Mouse (Mus musculus) splenic B cell, adult 2 months (primary cell): ENCODE measurements around the gene Dennd1a.

Experiments
- DNase-seq: peaks from one replicate; pipeline ENCODE4 v3.0.0-alpha.2; 2011; ENCODE audit warnings: low read depth, low spot score
- H3K27me3 ChIP-seq: 2 replicates; pipeline ENCODE4 v1.6.1; 2012; ENCODE audit warnings: mild to moderate bottlenecking, low read length, moderate library complexity, mixed read lengths; ENCODE audit not compliant: control insufficient read depth, poor library complexity, insufficient read depth, severe bottlenecking
- H3K36me3 ChIP-seq: 2 replicates; pipeline ENCODE4 v1.6.1; 2012; ENCODE audit warnings: mild to moderate bottlenecking, low read length, moderate library complexity, mixed read lengths; ENCODE audit not compliant: control insufficient read depth, poor library complexity, insufficient read depth, severe bottlenecking

Gene Dennd1a

DNA sequence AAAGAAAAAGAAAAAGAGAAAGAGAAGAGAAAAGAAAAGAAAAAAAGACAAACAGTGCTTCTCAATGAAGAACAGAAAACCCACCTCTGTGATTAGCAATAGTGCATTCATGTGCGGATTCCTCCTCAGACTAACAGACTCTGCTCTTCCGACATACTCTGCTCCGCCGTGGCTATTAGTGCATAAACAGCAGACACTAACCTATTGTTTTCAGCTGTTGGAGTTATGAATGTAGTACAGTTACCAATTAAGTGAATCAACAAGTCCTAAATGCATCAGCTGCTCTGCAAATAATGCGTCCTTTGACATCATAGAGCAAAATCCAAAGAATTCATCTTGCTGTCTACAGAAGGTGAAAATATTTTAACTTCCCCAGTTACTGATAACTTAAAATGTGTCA lies 121.2 kb downstream of the Dennd1a start:
- Histone ChIP-seq H3K36me3 (no peaks in the 10 kb centered on the region), H3K27me3 (no peaks in the 10 kb centered on the region)
- no peak for DNase-seq

DNA sequence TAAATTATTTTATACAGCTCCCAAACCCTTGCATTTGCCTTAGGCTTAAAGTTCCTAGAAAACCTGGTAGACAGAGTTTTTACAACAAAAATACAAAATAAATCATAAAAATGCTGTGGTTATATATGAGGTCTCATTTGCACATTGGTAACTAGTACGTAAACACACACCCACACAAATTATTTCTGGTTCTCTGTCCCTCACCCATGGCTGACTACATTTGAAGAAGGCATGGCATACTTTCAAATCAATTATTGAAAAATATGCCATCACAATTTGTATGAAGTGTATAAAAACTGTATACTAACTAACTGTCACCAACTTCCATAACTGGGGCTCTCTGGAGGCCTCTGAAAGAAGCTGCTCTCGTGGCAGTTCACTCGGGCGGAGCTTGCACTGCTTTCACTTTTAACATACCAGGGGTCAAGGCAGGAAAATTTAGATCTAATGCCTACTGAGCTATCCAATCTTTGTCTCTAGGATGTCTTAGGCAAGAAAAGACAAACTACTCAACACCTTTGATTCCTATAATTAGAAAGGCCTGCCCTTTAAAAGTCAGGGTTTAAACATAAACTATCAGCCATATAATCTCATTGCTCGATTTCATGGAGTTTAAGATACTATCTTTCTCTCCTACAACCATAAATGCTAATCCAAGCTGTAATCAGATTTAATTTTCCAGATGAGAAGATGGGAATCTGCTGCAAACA lies 122.7 kb downstream of the Dennd1a start:
- Histone ChIP-seq H3K36me3 (no peaks in the 10 kb centered on the region), H3K27me3 (no peaks in the 10 kb centered on the region)
- peak; percentile 48 for DNase-seq

- no peak for DNase-seq
- H3K27me3 ChIP-seq = no peaks in the 10 kb centered on the region
- no peaks in the 10 kb centered on the region for H3K36me3 ChIP-seq
Measured at GRCm38 (mm10) chr2:38162486-38162885, 124.7 kb downstream of the Dennd1a start.

DNA sequence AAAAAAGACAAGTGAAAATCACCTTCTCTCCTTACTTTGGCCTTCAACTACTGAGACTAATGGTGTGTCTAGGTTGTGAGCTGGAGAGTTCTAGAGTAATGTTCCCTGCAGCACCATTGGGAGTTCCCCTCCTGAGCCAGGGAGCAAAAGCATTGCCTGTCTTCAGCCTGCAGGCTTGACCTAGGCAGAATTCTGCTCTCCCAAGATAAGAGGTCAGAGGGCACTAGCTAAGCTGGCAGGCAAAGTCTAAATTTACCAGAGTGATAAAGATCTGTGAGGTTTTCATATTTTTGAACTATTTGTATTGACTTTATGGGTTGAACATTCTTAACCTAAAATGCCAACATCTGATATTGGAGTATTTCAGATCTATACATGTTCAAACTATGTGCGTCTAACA lies 125.7 kb downstream of the Dennd1a start:
- no peaks in the 10 kb centered on the region for H3K27me3 ChIP-seq
- DNase-seq = no peak
- no peaks in the 10 kb centered on the region for H3K36me3 ChIP-seq

- DNase-seq = no peak
- Histone ChIP-seq H3K27me3 (no peaks in the 10 kb centered on the region), H3K36me3 (no peaks in the 10 kb centered on the region)
Measured at GRCm38 (mm10) chr2:38159736-38160135, 127.5 kb downstream of the Dennd1a start.

GRCm38 (mm10) chr2:38157002-38157401 lies 130.2 kb downstream of the Dennd1a start:
- Histone ChIP-seq H3K36me3 (no peaks in the 10 kb centered on the region), H3K27me3 (no peaks in the 10 kb centered on the region)
- no peak for DNase-seq

- no peak for DNase-seq
Measured at GRCm38 (mm10) chr2:38156001-38156400, 131.2 kb downstream of the Dennd1a start.

GRCm38 (mm10) chr2:38144831-38145230 lies 142.4 kb downstream of the Dennd1a start:
- Histone ChIP-seq H3K36me3 (no peaks in the 10 kb centered on the region), H3K27me3 (no peaks in the 10 kb centered on the region)
- DNase-seq = no peak

More at GRCm38 (mm10) chr2:38156001-38156400, 131.2 kb downstream of the Dennd1a start:
- Histone ChIP-seq H3K27me3 (no peaks in the 10 kb centered on the region), H3K36me3 (no peaks in the 10 kb centered on the region)

- no peak for DNase-seq
Measured at GRCm38 (mm10) chr2:38144067-38144779, 143.0 kb downstream of the Dennd1a start.

GRCm38 (mm10) chr2:38142905-38143304 lies 144.3 kb downstream of the Dennd1a start:
- H3K36me3 ChIP-seq = no peaks in the 10 kb centered on the region
- no peak for DNase-seq

More at GRCm38 (mm10) chr2:38144067-38144779, 143.0 kb downstream of the Dennd1a start:
- Histone ChIP-seq H3K36me3 (no peaks in the 10 kb centered on the region), H3K27me3 (no peaks in the 10 kb centered on the region)

GRCm38 (mm10) chr2:38142210-38142609 lies 145.0 kb downstream of the Dennd1a start:
- no peak for DNase-seq
- Histone ChIP-seq H3K36me3 (no peaks in the 10 kb centered on the region), H3K27me3 (no peaks in the 10 kb centered on the region)

More at GRCm38 (mm10) chr2:38142905-38143304, 144.3 kb downstream of the Dennd1a start:
- no peaks in the 10 kb centered on the region for H3K27me3 ChIP-seq

DNA sequence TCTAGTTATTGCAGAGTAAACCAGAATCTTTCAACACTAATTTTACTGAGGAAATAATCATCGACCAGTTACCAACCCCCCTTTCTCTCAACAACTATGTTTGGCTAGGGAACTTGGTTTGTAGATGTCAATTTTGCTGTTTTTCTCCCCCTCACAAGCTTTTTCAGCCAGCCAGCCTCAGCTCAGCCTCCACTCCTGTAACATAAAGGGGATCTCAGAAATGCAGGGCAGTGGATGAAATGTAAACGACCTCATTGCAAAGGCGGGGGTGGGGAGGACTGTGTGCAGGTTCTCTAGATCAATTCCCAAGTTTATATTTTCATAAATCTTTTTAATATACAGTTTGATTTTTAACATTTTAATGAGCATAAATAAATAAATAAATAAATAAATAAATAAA lies 147.7 kb downstream of the Dennd1a start:
- Histone ChIP-seq H3K27me3 (no peaks in the 10 kb centered on the region), H3K36me3 (no peaks in the 10 kb centered on the region)
- no peak for DNase-seq

DNA sequence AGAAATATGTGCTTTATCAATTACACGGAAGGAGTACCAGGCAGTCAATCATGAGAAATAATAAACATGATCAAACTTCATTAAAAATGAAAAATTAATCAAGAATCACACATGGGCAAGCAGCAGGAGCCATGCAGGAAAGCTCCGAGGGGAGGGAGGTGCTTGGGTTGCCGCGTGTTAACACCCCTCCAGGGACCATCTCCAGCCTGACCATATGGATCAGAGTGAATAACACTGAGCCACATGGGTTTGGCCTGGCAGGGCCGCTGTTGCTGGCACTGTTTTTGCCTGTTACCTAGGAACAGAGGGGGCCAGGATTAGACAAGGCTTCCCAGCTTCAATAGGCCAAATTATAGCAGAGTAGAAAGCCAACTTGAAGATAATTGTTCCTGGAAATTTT lies 150.1 kb downstream of the Dennd1a start:
- no peaks in the 10 kb centered on the region for H3K36me3 ChIP-seq
- H3K27me3 ChIP-seq = no peaks in the 10 kb centered on the region
- DNase-seq = no peak

GRCm38 (mm10) chr2:38135427-38135826 lies 151.8 kb downstream of the Dennd1a start:
- DNase-seq = no peak
- Histone ChIP-seq H3K36me3 (no peaks in the 10 kb centered on the region), H3K27me3 (no peaks in the 10 kb centered on the region)

DNA sequence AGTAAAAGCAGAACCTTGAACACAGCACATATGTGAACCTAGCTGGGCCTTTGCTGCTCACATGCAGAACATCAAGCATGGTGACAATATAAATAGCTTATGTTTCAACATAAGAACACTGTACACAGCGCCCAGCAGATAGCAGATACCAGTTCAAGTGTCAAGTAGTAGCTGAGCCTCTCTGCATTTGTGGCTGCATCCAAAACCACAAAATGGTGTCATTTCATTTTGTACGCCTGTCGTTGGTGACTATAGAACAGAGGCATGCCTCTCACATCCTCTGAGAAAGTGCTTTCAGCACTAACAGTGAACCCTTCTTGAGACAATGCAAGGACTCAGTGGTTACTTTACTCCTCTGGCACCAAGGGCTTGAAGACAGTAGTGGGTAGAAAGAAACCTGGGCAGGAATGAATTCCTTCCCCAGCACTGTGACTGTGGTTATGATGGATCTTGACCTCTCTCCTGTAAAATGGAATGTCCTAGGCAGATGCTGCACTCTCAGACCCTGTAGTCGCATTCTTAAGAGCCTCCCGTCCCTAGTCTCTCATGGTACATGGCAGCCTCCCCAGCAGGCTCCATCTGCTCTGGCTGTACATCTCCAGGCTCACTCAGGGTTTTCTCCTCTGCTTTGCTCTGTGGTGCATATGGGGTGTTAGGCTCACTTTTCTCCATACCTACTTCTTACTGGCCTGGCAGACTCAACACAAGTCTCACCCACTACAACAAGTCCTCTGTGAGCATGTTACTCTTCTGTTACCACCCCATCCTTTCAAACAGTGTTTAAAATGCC lies 154.0 kb downstream of the Dennd1a start:
- no peaks in the 10 kb centered on the region for H3K36me3 ChIP-seq
- H3K27me3 ChIP-seq = no peaks in the 10 kb centered on the region
- no peak for DNase-seq
